Mouse (Mus musculus) limb, embryonic 15.5 days (tissue): ENCODE measurements around the gene Llcfc1. TPM values are rescaled to one million over a fixed set of nuclear protein-coding genes. Genes with fewer than 3 reads are reported as not detected.

Source experiments
- ATAC-seq: fragments of 200-750 bp; cut with Nextera tagmentation; 2 replicates; pipeline ENCODE4 v1.8.0; 2017; ENCODE audit warnings: low read depth, moderate TSS enrichment; ENCODE audit not compliant: insufficient number of reproducible peaks, low FRiP score, low TSS enrichment
- H3K27ac ChIP-seq: fragments of 300-500 bp; sonication (generic); 2 replicates; pipeline ENCODE4 v1.5.1; 2015; ENCODE audit warnings: moderate library complexity, mild to moderate bottlenecking, inconsistent platforms
- H3K27me3 ChIP-seq: fragments of 300-500 bp; sonication (generic); 2 replicates; pipeline ENCODE4 v1.6.1; 2015; ENCODE audit warnings: inconsistent platforms
- H3K36me3 ChIP-seq: fragments of 300-500 bp; sonication (generic); 2 replicates; pipeline ENCODE4 v1.6.1; 2015; ENCODE audit warnings: inconsistent platforms
- H3K4me1 ChIP-seq: fragments of 300-500 bp; sonication (generic); 2 replicates; pipeline ENCODE4 v1.6.1; 2015; ENCODE audit warnings: inconsistent platforms
- H3K4me2 ChIP-seq: fragments of 300-500 bp; sonication (generic); 2 replicates; pipeline ENCODE4 v1.6.1; 2015; ENCODE audit warnings: mild to moderate bottlenecking, inconsistent platforms
- H3K4me3 ChIP-seq: fragments of 300-500 bp; sonication (generic); 2 replicates; pipeline ENCODE4 v1.5.1; 2015; ENCODE audit warnings: mild to moderate bottlenecking, inconsistent platforms
- H3K9ac ChIP-seq: fragments of 300-500 bp; sonication (generic); 2 replicates; pipeline ENCODE4 v1.6.1; 2015; ENCODE audit warnings: inconsistent platforms
- H3K9me3 ChIP-seq: fragments of 300-500 bp; sonication (generic); 2 replicates; pipeline ENCODE4 v1.6.1; 2016; ENCODE audit warnings: inconsistent platforms
- WGBS: fragments of 180-500 bp; shearing (Covaris S2); methylation state at CpG from one replicate; pipeline ENCODE4 v1.1.7; 2015; 5-methylcytosine and 5-hydroxymethylcytosine counted together
- polyA plus RNA-seq: library from polyadenylated mRNA; unstranded; fragments of >200 nt; fragmentation: Nextera tagmentation; extraction: Ambion mirVana; gene quantifications from 2 replicates; pipeline ENCODE4 v1.2.1, GENCODE M21; 2015

Llcfc1 gene
- polyA plus RNA-seq, 1 experiment from 2014 or later = not detected

GRCm38 (mm10) chr6:41706275-41706674, 22.0 kb downstream of the Llcfc1 start:
- Histone ChIP-seq H3K9ac (no peak overlapping the region), H3K4me2 (no peak overlapping the region), H3K36me3 (no peaks in the 10 kb centered on the region), H3K4me1 (no peaks in the 10 kb centered on the region), H3K27me3 (no peaks in the 10 kb centered on the region), H3K9me3 (no peaks in the 10 kb centered on the region), H3K4me3 (no peak overlapping the region), H3K27ac (no peak overlapping the region)
- 87% methylated on average over 7 of the region's 7 CpGs for WGBS
- no peak for ATAC-seq

DNA sequence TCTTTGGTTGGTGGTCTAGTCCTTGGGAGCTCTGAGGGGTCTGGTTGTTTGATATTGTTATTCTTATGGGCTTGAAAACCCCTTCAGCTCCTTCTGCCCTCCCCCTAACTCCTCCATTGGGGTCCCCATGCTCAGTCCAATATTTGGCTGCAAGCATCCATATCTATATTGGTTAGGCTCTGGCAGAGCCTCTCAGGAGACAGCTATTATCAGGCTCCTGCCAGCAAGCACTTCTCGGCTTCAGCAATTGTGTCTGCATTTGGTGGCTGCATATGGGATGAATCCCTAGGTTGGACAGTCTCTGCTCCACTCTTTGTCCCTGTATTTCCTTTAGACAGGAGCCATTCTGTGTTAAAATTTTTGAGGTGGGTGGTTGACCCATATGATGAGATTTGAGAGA, 26.1 kb downstream of the Llcfc1 start:
- no peak for ATAC-seq
- H3K9me3 ChIP-seq = no peaks in the 10 kb centered on the region
- no peak overlapping the region for H3K27ac ChIP-seq
- no peaks in the 10 kb centered on the region for H3K36me3 ChIP-seq
- no peak overlapping the region for H3K4me2 ChIP-seq
- no peaks in the 10 kb centered on the region for H3K4me1 ChIP-seq
- 72% methylated on average over 1 of the region's 1 CpGs for WGBS
- H3K27me3 ChIP-seq = no peaks in the 10 kb centered on the region
- no peak overlapping the region for H3K4me3 ChIP-seq
- H3K9ac ChIP-seq = no peak overlapping the region

DNA sequence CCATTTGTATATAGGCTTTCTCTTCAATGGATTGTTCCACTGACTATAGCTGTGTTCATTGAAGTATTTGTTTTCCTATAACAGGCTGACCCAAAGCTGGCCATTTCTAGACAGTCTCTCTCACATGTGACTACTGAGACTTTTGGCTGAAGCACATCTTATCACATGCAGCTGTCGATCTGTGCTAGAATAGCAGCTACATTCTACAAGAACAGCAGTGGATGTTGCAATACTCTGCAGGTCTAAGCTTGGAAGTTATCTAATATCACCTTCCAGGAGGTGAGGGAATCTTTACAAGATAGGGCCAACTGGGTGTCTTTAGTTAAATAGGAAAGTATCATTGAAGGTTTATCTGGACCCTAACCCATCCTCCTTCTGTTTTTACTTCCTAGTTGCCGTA, 37.2 kb downstream of the Llcfc1 start:
- no peaks in the 10 kb centered on the region for H3K4me1 ChIP-seq
- H3K9me3 ChIP-seq = no peaks in the 10 kb centered on the region
- no peaks in the 10 kb centered on the region for H3K27me3 ChIP-seq
- H3K4me3 ChIP-seq = no peak overlapping the region
- WGBS = 77% methylated on average over 2 of the region's 2 CpGs
- H3K4me2 ChIP-seq = no peak overlapping the region
- no peak overlapping the region for H3K27ac ChIP-seq
- no peaks in the 10 kb centered on the region for H3K36me3 ChIP-seq
- no peak overlapping the region for H3K9ac ChIP-seq
- ATAC-seq = no peak

GRCm38 (mm10) chr6:41727989-41728609, 43.9 kb downstream of the Llcfc1 start:
- H3K36me3 ChIP-seq = no peaks in the 10 kb centered on the region
- H3K9ac ChIP-seq = no peak overlapping the region
- no peaks in the 10 kb centered on the region for H3K9me3 ChIP-seq
- no peaks in the 10 kb centered on the region for H3K27me3 ChIP-seq
- H3K4me3 ChIP-seq = no peak overlapping the region
- H3K4me2 ChIP-seq = no peak overlapping the region
- no peak overlapping the region for H3K27ac ChIP-seq
- ATAC-seq = no peak
- WGBS = 85% methylated on average over 1 of the region's 1 CpGs
- no peaks in the 10 kb centered on the region for H3K4me1 ChIP-seq

GRCm38 (mm10) chr6:41734719-41735470, 50.7 kb downstream of the Llcfc1 start:
- Histone ChIP-seq H3K4me1 (no peaks in the 10 kb centered on the region), H3K27ac (no peak overlapping the region), H3K36me3 (no peaks in the 10 kb centered on the region), H3K9ac (no peak overlapping the region), H3K4me3 (no peak overlapping the region), H3K4me2 (no peak overlapping the region), H3K27me3 (no peaks in the 10 kb centered on the region), H3K9me3 (no peaks in the 10 kb centered on the region)
- no peak for ATAC-seq
- 84% methylated on average over 5 of the region's 5 CpGs for WGBS

Other genes starting within 250 kb of the Llcfc1 start
- not detected in 2 replicates for gene Gm10334, start 238.3 kb upstream of the Llcfc1 start, polyA plus RNA-seq
- gene Prss1, start 225.5 kb upstream of the Llcfc1 start, polyA plus RNA-seq = not detected in 2 replicates
- not detected in 2 replicates for gene Prss2, start 162.6 kb upstream of the Llcfc1 start, polyA plus RNA-seq
- 22.6 and 22.8 TPM in 2 replicates for gene Ephb6, start 78.9 kb upstream of the Llcfc1 start, polyA plus RNA-seq
- 0.83 and 1.0 TPM in 2 replicates for gene Trpv6, start 48.0 kb upstream of the Llcfc1 start, polyA plus RNA-seq
- not detected in 2 replicates for gene Trpv5, start 3.7 kb upstream of the Llcfc1 start, polyA plus RNA-seq
- gene Kel, start 19.9 kb downstream of the Llcfc1 start, polyA plus RNA-seq = 0.58 and 2.2 TPM in 2 replicates
- not detected in 2 replicates for gene Olfr459, start 90.7 kb downstream of the Llcfc1 start, polyA plus RNA-seq
- not detected in 2 replicates for gene Pip, start 163.1 kb downstream of the Llcfc1 start, polyA plus RNA-seq
- gene Sval2, start 168.6 kb downstream of the Llcfc1 start, polyA plus RNA-seq = not detected in 2 replicates